Mouse (Mus musculus): ENCODE data around the gene Secisbp2. TPM values are rescaled to one million over a fixed set of nuclear protein-coding genes. Genes with fewer than 3 reads are reported as not detected.

Gene Secisbp2
- polyA plus RNA-seq, 1 experiment = 23.3 TPM

DNA sequence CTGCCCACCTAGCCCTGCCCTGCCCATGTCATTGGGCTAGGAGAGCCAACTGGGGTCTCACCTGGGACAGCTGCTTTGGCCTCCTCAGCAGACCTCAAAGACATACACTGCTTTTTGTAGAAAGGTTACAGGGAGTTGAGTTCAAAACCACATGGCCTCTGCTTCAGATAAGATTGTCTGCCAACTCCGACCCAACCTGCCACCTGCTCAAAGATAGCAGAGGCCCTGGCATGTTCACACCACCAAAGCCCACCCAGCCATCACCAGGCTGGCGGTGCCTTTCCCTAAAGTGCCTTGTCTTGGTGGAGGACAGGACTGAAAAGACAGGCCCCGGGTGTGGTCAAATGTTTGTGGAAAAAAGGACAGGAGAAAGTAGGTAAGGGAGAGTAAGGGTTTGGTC, 46.8 kb downstream of the Secisbp2 start:
- Histone ChIP-seq H3K4me3 (ENCODE audit: insufficient read depth, low read length) (no peak overlapping the region), H3K27ac (ENCODE audit: insufficient read depth, low read length) (no peak overlapping the region), H3K4me1 (ENCODE audit: control insufficient read depth, insufficient read depth, low read length) (no peaks in the 10 kb centered on the region)
- TF ChIP-seq POLR2A (IDR thresholded peaks at IDR 0.05; ENCODE audit: extremely low read depth, insufficient read depth, low read length) = no peak
- TF ChIP-seq CTCF (IDR thresholded peaks at IDR 0.05; ENCODE audit: extremely low read depth, insufficient read depth, low read length) = no peak

- TF ChIP-seq POLR2A (IDR thresholded peaks at IDR 0.05; ENCODE audit: extremely low read depth, insufficient read depth, low read length) = no peak
- no peak for TF ChIP-seq CTCF (IDR thresholded peaks at IDR 0.05; ENCODE audit: extremely low read depth, insufficient read depth, low read length)
- H3K4me1 ChIP-seq (ENCODE audit: control insufficient read depth, insufficient read depth, low read length) = no peaks in the 10 kb centered on the region
- no peak overlapping the region for H3K27ac ChIP-seq (ENCODE audit: insufficient read depth, low read length)
- no peak overlapping the region for H3K4me3 ChIP-seq (ENCODE audit: insufficient read depth, low read length)
Observed at GRCm38 (mm10) chr13:51703893-51704292, 52.4 kb downstream of the Secisbp2 start.

GRCm38 (mm10) chr13:51705882-51706854, 54.7 kb downstream of the Secisbp2 start:
- TF ChIP-seq POLR2A (IDR thresholded peaks at IDR 0.05; ENCODE audit: extremely low read depth, insufficient read depth, low read length) = no peak
- no peak for TF ChIP-seq CTCF (IDR thresholded peaks at IDR 0.05; ENCODE audit: extremely low read depth, insufficient read depth, low read length)
- Histone ChIP-seq H3K27ac (ENCODE audit: insufficient read depth, low read length) (no peak overlapping the region), H3K4me3 (ENCODE audit: insufficient read depth, low read length) (no peak overlapping the region), H3K4me1 (ENCODE audit: control insufficient read depth, insufficient read depth, low read length) (no peaks in the 10 kb centered on the region)

DNA sequence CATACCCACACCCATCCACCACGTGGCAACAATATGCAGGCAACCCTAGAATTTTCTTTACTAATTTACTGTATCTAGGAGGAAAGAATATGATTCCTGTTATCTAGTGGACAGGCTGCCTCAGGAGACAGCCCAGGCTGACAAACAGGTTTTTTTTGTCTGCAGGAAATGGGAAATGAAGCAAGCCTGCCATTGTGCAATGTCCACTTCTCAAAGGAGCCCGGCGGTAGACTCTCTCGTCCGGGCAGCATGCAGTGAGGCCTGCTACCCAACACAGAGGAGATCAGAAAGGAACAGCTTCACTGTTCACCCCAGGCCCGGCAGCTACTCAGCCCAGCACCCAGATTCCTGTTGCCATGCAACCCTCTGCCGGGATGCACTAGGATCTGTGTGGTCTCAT, 59.2 kb downstream of the Secisbp2 start:
- H3K4me3 ChIP-seq (ENCODE audit: insufficient read depth, low read length) = no peak overlapping the region
- H3K4me1 ChIP-seq (ENCODE audit: control insufficient read depth, insufficient read depth, low read length) = no peaks in the 10 kb centered on the region
- TF ChIP-seq POLR2A (IDR thresholded peaks at IDR 0.05; ENCODE audit: extremely low read depth, insufficient read depth, low read length) (no peak), CTCF (IDR thresholded peaks at IDR 0.05; ENCODE audit: extremely low read depth, insufficient read depth, low read length) (no peak)
- H3K27ac ChIP-seq (ENCODE audit: insufficient read depth, low read length) = no peak overlapping the region

DNA sequence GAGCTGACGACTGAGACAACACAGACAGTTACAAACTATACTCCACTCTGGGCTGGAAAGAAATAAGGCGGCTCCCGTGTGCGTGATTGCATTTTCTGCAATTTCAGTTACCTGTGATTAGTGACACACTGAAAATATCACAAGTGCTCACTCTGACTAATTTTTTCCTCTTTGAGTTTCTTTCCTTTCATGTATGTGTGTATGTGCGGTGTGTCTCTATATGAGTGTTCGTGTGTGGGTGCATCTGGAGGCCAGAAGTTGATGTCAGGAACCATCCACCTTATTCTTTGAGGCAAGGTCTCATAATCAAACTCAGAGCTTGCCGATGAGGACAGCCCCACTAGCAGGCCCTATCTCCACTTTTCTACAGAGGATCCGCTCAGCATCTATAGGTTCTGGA, 60.5 kb downstream of the Secisbp2 start:
- Histone ChIP-seq H3K27ac (ENCODE audit: insufficient read depth, low read length) (no peak overlapping the region), H3K4me1 (ENCODE audit: control insufficient read depth, insufficient read depth, low read length) (0 out of 2 replicates have a peak, but pooled peaks cover 1% of the 10 kb centered on the region), H3K4me3 (ENCODE audit: insufficient read depth, low read length) (no peak overlapping the region)
- TF ChIP-seq CTCF (IDR thresholded peaks at IDR 0.05; ENCODE audit: extremely low read depth, insufficient read depth, low read length) = no peak
- TF ChIP-seq POLR2A (IDR thresholded peaks at IDR 0.05; ENCODE audit: extremely low read depth, insufficient read depth, low read length) = no peak

GRCm38 (mm10) chr13:51716350-51717263, 65.1 kb downstream of the Secisbp2 start:
- Histone ChIP-seq H3K4me3 (ENCODE audit: insufficient read depth, low read length) (no peak overlapping the region), H3K27ac (ENCODE audit: insufficient read depth, low read length) (no peak overlapping the region), H3K4me1 (ENCODE audit: control insufficient read depth, insufficient read depth, low read length) (peaks cover 1% of the 10 kb centered on the region; the same call in 1 of the 2 replicates)
- TF ChIP-seq POLR2A (IDR thresholded peaks at IDR 0.05; ENCODE audit: extremely low read depth, insufficient read depth, low read length) (no peak), CTCF (IDR thresholded peaks at IDR 0.05; ENCODE audit: extremely low read depth, insufficient read depth, low read length) (no peak)

GRCm38 (mm10) chr13:51719256-51719655, 67.8 kb downstream of the Secisbp2 start:
- Histone ChIP-seq H3K4me3 (ENCODE audit: insufficient read depth, low read length) (no peak overlapping the region), H3K4me1 (ENCODE audit: control insufficient read depth, insufficient read depth, low read length) (peaks cover 1% of the 10 kb centered on the region; the same call in 1 of the 2 replicates), H3K27ac (ENCODE audit: insufficient read depth, low read length) (no peak overlapping the region)
- no peak for TF ChIP-seq CTCF (IDR thresholded peaks at IDR 0.05; ENCODE audit: extremely low read depth, insufficient read depth, low read length)
- TF ChIP-seq POLR2A (IDR thresholded peaks at IDR 0.05; ENCODE audit: extremely low read depth, insufficient read depth, low read length) = no peak

DNA sequence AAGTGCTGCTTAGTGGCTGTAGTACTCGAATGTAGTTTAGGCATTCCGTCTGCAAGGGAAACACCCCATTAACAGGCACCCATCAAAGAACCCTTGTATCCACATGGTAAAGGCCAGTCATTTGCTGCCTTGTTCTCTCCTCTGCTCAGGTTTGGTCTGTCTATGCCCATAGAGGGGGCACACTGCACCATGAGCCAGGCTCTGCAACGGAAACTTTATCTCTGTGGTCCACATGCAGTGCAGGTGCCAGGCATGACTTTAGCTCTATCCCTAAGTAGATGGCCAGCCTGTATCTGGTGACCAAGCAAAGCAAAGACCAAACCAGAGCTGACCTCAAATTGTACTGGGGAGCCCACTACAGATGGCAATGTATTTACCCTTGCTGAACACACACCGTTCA, 69.1 kb downstream of the Secisbp2 start:
- Histone ChIP-seq H3K4me1 (ENCODE audit: control insufficient read depth, insufficient read depth, low read length) (peaks cover 1% of the 10 kb centered on the region; the same call in 1 of the 2 replicates), H3K4me3 (ENCODE audit: insufficient read depth, low read length) (no peak overlapping the region), H3K27ac (ENCODE audit: insufficient read depth, low read length) (no peak overlapping the region)
- TF ChIP-seq POLR2A (IDR thresholded peaks at IDR 0.05; ENCODE audit: extremely low read depth, insufficient read depth, low read length) (no peak), CTCF (IDR thresholded peaks at IDR 0.05; ENCODE audit: extremely low read depth, insufficient read depth, low read length) (no peak)

DNA sequence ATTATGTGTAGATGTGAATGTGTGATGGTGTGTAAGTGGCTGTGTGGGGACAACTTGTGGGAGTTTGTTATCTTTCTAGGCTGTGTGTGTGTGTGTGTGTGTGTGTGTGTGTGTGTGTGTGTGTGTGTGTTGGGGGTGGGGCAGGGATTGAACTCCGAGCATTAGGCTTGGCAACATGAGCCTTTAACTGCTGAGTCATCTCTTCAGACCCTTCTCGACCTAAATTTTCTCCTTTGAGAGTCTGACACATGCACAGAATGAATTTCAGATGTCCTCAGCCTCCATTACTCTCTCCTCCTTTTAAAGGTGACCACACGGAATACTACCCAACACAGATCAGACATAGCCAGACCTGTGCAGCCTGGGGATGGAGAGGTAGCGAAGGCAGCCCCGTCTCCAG, 71.6 kb downstream of the Secisbp2 start:
- Histone ChIP-seq H3K27ac (ENCODE audit: insufficient read depth, low read length) (no peak overlapping the region), H3K4me1 (ENCODE audit: control insufficient read depth, insufficient read depth, low read length) (no peaks in the 10 kb centered on the region; the same call in 1 of the 2 replicates)
- TF ChIP-seq POLR2A (IDR thresholded peaks at IDR 0.05; ENCODE audit: extremely low read depth, insufficient read depth, low read length) (no peak), CTCF (IDR thresholded peaks at IDR 0.05; ENCODE audit: extremely low read depth, insufficient read depth, low read length) (no peak)

More for the DNA sequence above, 71.6 kb downstream of the Secisbp2 start:
- H3K4me3 ChIP-seq (ENCODE audit: insufficient read depth, low read length) = no peak overlapping the region
